Comparison of ENCODE assay signal across 7 mouse cellular contexts in the genomic region with DNA sequence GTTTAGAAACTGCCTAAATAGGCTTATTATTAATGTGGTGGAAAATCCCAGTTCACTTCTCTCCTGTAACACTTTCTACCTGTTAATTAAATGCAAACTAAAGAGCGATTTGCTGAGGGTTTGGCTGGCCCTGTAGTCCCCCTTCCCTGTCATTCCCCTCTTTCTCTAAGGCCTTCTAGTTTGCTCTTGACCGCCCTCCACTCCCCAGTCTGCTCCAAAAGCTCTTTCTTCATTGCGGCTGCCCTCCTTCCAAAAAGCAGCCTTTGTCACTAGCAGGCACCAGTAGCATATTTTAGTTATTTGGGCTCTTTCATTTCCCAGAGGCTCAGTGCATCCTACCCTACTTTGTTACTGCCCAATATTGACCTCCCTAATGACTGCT. TPM values are rescaled to one million over a fixed set of nuclear protein-coding genes. Genes with fewer than 3 reads are reported as not detected.
DNase-seq lines count a peak whose midpoint lies in the region; ATAC-seq and TF ChIP-seq lines count a peak whose summit lies in the region.

No protein-coding gene starts in this region.

- H3K9ac ChIP-seq in lung, embryonic 14.5 days, result no peak overlapping the region
- no peak overlapping the region for H3K9ac ChIP-seq in forebrain, embryonic 15.5 days (replicated peaks)
- no peak overlapping the region for H3K9ac ChIP-seq in neural tube, embryonic 15.5 days (replicated peaks)

- peak overlapping the region; percentile 86 for H3K4me2 ChIP-seq in lung, embryonic 14.5 days
- H3K4me2 ChIP-seq in forebrain, embryonic 15.5 days (replicated peaks), result peak overlapping the region; percentile 98
- peak overlapping the region; percentile 100 for H3K4me2 ChIP-seq in neural tube, embryonic 15.5 days

- ATAC-seq in lung, embryonic 14.5 days (ENCODE audit: insufficient read depth), result peak; percentile 7
- peak; percentile 33; the same call in 1 of the 2 replicates for ATAC-seq in forebrain, embryonic 15.5 days (replicated peaks)
- ATAC-seq in neural tube, embryonic 15.5 days (ENCODE audit: low FRiP score), result peak; percentile 22; the same call in 1 of the 2 replicates

- H3K27ac ChIP-seq in lung, embryonic 14.5 days (ENCODE audit: low read depth), result 0 out of 2 replicates have a peak overlapping the region, but pooled peaks have one; percentile 14
- no peak overlapping the region for H3K27ac ChIP-seq in forebrain, embryonic 15.5 days (replicated peaks)
- H3K27ac ChIP-seq in neural tube, embryonic 15.5 days (replicated peaks), result no peak overlapping the region

- no peak for TF ChIP-seq CTCF in lung, embryonic 14.5 days (IDR thresholded peaks at IDR 0.05; ENCODE audit: low read depth)

- WGBS in lung, embryonic 14.5 days, result 38% methylated on average over 3 of the region's 3 CpGs
- 53% methylated on average over 3 of the region's 3 CpGs for WGBS in forebrain, embryonic 15.5 days
- WGBS in neural tube, embryonic 15.5 days, result 44% methylated on average over 3 of the region's 3 CpGs

- H3K4me1 ChIP-seq in lung, embryonic 14.5 days (ENCODE audit: insufficient read depth), result no peaks in the 10 kb centered on the region
- H3K4me1 ChIP-seq in forebrain, embryonic 15.5 days, result peaks cover 14% of the 10 kb centered on the region
- peaks cover 10% of the 10 kb centered on the region for H3K4me1 ChIP-seq in neural tube, embryonic 15.5 days

- no peaks in the 10 kb centered on the region for H3K27me3 ChIP-seq in lung, embryonic 14.5 days (ENCODE audit: insufficient read depth, low read length)
- 0 out of 2 replicates have a peak, but pooled peaks cover 6% of the 10 kb centered on the region for H3K27me3 ChIP-seq in forebrain, embryonic 15.5 days
- H3K27me3 ChIP-seq in neural tube, embryonic 15.5 days (replicated peaks), result peaks cover 8% of the 10 kb centered on the region; the same call in 1 of the 2 replicates

- H3K9me3 ChIP-seq in lung, embryonic 14.5 days (ENCODE audit: low read depth, low read length), result no peaks in the 10 kb centered on the region
- no peaks in the 10 kb centered on the region for H3K9me3 ChIP-seq in forebrain, embryonic 15.5 days
- no peaks in the 10 kb centered on the region for H3K9me3 ChIP-seq in neural tube, embryonic 15.5 days (replicated peaks)

- peak overlapping the region; percentile 47; the same call in 1 of the 2 replicates for H3K4me3 ChIP-seq in lung, embryonic 14.5 days (ENCODE audit: low read depth, low read length)
- H3K4me3 ChIP-seq in forebrain, embryonic 15.5 days, result peak overlapping the region; percentile 46; the same call in 1 of the 2 replicates
- H3K4me3 ChIP-seq in neural tube, embryonic 15.5 days (replicated peaks), result peak overlapping the region; percentile 52

- DNase-seq in lung, embryonic 14.5 days, result no peak
- no peak for DNase-seq in lung, postnatal 36 days
- peak; percentile 4 to 38 for DNase-seq in kidney, postnatal 4 days
- no peak for DNase-seq in urinary bladder, postnatal 25 days (ENCODE audit: low spot score)
- no peak for DNase-seq in natural killer cell, adult 2 months (ENCODE audit: low spot score in 2 of 2)

- no peaks in the 10 kb centered on the region for H3K36me3 ChIP-seq in lung, embryonic 14.5 days (ENCODE audit: insufficient read depth)
- H3K36me3 ChIP-seq in forebrain, embryonic 15.5 days, result no peaks in the 10 kb centered on the region
- no peaks in the 10 kb centered on the region for H3K36me3 ChIP-seq in neural tube, embryonic 15.5 days

RNA-seq across cellular contexts. Expression of a gene that starts 0.7 kb away (rescaled TPM):
- 1.1 and 2.0 TPM in 2 replicates for polyA plus RNA-seq in lung, embryonic 14.5 days (2014; fragmentation: Nextera tagmentation; extraction: Ambion mirVana)
- 2.0 and 2.4 TPM in 2 replicates for polyA plus RNA-seq in forebrain, embryonic 15.5 days (2015; fragmentation: Nextera tagmentation; extraction: Ambion mirVana)
- 0.86 and 1.4 TPM in 2 replicates for polyA plus RNA-seq in neural tube, embryonic 15.5 days (2015; fragmentation: Nextera tagmentation; extraction: Ambion mirVana)

Comparison
In these comparisons a context has a peak if more than half of its experiments do, and no peak if none do; other contexts are left out.
1. DNase-seq: peak in kidney, postnatal 4 days (2 of 2); none in lung, embryonic 14.5 days (single experiment), lung, postnatal 36 days (single experiment), urinary bladder, postnatal 25 days (single experiment) and natural killer cell, adult 2 months (0 of 2).
2. Peak in every context shown above with its lines, with median percentiles within 50 percentile points of each other: ATAC-seq, H3K4me2 ChIP-seq and H3K4me3 ChIP-seq.